8 mouse cellular contexts compared by ENCODE assay signal in the genomic region with DNA sequence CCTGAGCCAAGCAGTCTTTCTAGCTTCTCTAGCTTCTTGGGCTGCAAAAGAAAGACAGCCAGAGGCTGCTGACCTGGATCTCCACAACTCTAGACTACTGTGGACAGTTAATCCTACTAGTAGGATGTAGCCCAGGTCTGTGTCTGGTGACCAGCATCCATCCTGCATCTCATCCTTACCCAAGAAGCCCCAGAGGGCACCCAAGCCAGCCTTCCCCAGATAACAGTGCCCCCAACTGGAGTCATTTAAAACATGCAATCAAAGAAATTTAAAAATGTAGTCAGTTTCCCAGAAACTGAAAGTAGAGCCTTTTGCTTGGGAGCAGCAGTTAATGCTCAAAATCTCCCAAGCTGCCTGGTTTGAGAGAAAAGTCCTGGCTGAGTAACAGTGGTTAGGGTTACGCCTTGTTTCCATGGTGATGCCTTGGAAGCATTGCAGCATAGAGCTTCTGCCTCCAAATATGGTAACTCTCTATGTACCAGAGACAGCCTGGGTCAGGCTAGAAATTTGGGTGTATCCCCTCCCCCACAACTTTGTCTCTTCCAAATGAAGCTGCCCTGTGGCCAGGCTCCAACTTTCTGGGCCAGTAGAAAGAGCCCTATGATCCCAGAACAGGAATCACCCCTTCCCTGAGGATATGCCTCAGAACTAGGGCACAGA. TPM values are rescaled to one million over a fixed set of nuclear protein-coding genes. Genes with fewer than 3 reads are reported as not detected.
DNase-seq lines count a peak whose midpoint lies in the region.

No protein-coding gene starts in this region.

- DNase-seq in cerebellum, adult 11-12 months = peak; percentile 43
- no peak for DNase-seq in cerebellum, adult 11 months
- peak; percentile 80 for DNase-seq in urinary bladder, postnatal 14 days (ENCODE audit: low spot score)
- no peak for DNase-seq in urinary bladder, adult 2 months (ENCODE audit: low spot score)
- DNase-seq in heart, adult 8-10 months (ENCODE audit: low spot score) = peak; percentile 84
- peak; percentile 79 for DNase-seq in kidney, postnatal 14 days
- peak; percentile 90 for DNase-seq in lung, postnatal 10 days
- peak; percentile 67 for DNase-seq in testis, postnatal 10 days (ENCODE audit: low spot score)

RNA-seq across cellular contexts. Expression of a gene that starts 54.9 kb away (rescaled TPM):
- 1.2 and 1.5 TPM in 2 replicates for polyA plus RNA-seq in urinary bladder, adult 2 months (2012; rRNA removed)
- total RNA-seq in heart, adult 8-10 months (2022) = 1 to 10 TPM in 2 of 4 experiments, under 1 TPM in 2; 0.60 to 1.2 (median 0.89) TPM

Comparison
In these comparisons a context has a peak if more than half of its experiments do, and no peak if none do; other contexts are left out.
1. DNase-seq: peak in cerebellum, adult 11-12 months (single experiment), urinary bladder, postnatal 14 days (single experiment), heart, adult 8-10 months (single experiment), kidney, postnatal 14 days (single experiment), lung, postnatal 10 days (single experiment) and testis, postnatal 10 days (single experiment); none in cerebellum, adult 11 months (single experiment) and urinary bladder, adult 2 months (single experiment).